Mouse (Mus musculus): Measurements from ENCODE around the gene Tacstd2. TPM values are rescaled to one million over a fixed set of nuclear protein-coding genes. Genes with fewer than 3 reads are reported as not detected.
"Not testable (repeated sequence)": the region's sequence is repeated elsewhere in the genome, so short reads cannot be mapped to it uniquely, and the experiment has no call there.

Gene Tacstd2
- total RNA-seq (2017), result 3.5 to 15.1 TPM (median 5.5 TPM) in 3 replicates

- ATAC-seq (replicated peaks; ENCODE audit: insufficient number of reproducible peaks, low FRiP score, low TSS enrichment, poor library complexity, severe bottlenecking), result no peak
These were observed at the start of gene Tacstd2 for GRCm38 (mm10) chr6:67535777-67536054. Gene Tacstd2, minus strand, starts transcription at chr6:67535796.

GRCm38 (mm10) chr6:67566270-67566669, 30.7 kb upstream of the Tacstd2 start:
- ATAC-seq (replicated peaks; ENCODE audit: insufficient number of reproducible peaks, low FRiP score, low TSS enrichment, poor library complexity, severe bottlenecking), result no peak

GRCm38 (mm10) chr6:67555376-67555775, 19.8 kb upstream of the Tacstd2 start:
- ATAC-seq (replicated peaks; ENCODE audit: insufficient number of reproducible peaks, low FRiP score, low TSS enrichment, poor library complexity, severe bottlenecking), result no peak

GRCm38 (mm10) chr6:67549550-67549949, 14.0 kb upstream of the Tacstd2 start:
- no peak for ATAC-seq (replicated peaks; ENCODE audit: insufficient number of reproducible peaks, low FRiP score, low TSS enrichment, poor library complexity, severe bottlenecking)

GRCm38 (mm10) chr6:67535005-67535776, 405 bp downstream of the Tacstd2 start:
- peak; percentile 13; the same call in 1 of the 2 replicates for ATAC-seq (replicated peaks; ENCODE audit: insufficient number of reproducible peaks, low FRiP score, low TSS enrichment, poor library complexity, severe bottlenecking)

- no peak for ATAC-seq (replicated peaks; ENCODE audit: insufficient number of reproducible peaks, low FRiP score, low TSS enrichment, poor library complexity, severe bottlenecking)
These were observed 1.2 kb downstream of the Tacstd2 start for GRCm38 (mm10) chr6:67534191-67535004.

GRCm38 (mm10) chr6:67532665-67533440, 2.7 kb downstream of the Tacstd2 start:
- peak; percentile 90 for ATAC-seq (replicated peaks; ENCODE audit: insufficient number of reproducible peaks, low FRiP score, low TSS enrichment, poor library complexity, severe bottlenecking)

- no peak for ATAC-seq (replicated peaks; ENCODE audit: insufficient number of reproducible peaks, low FRiP score, low TSS enrichment, poor library complexity, severe bottlenecking)
These were observed 3.8 kb downstream of the Tacstd2 start for GRCm38 (mm10) chr6:67531822-67532162.

- ATAC-seq (replicated peaks; ENCODE audit: insufficient number of reproducible peaks, low FRiP score, low TSS enrichment, poor library complexity, severe bottlenecking), result no peak
These were observed 4.4 kb downstream of the Tacstd2 start for GRCm38 (mm10) chr6:67530992-67531821.

GRCm38 (mm10) chr6:67526356-67526755, 9.2 kb downstream of the Tacstd2 start:
- no peak for ATAC-seq (replicated peaks; ENCODE audit: insufficient number of reproducible peaks, low FRiP score, low TSS enrichment, poor library complexity, severe bottlenecking)

- ATAC-seq (replicated peaks; ENCODE audit: insufficient number of reproducible peaks, low FRiP score, low TSS enrichment, poor library complexity, severe bottlenecking), result peak; percentile 80; the same call in 1 of the 2 replicates
These were observed 24.8 kb downstream of the Tacstd2 start for GRCm38 (mm10) chr6:67510752-67511151.

GRCm38 (mm10) chr6:67501938-67502337, 33.7 kb downstream of the Tacstd2 start:
- ATAC-seq (replicated peaks; ENCODE audit: insufficient number of reproducible peaks, low FRiP score, low TSS enrichment, poor library complexity, severe bottlenecking), result not testable (repeated sequence)

GRCm38 (mm10) chr6:67491755-67492154, 43.8 kb downstream of the Tacstd2 start, which contains the start of gene Il23r:
Gene Il23r, minus strand, starts transcription at chr6:67491855.
- no peak for ATAC-seq (replicated peaks; ENCODE audit: insufficient number of reproducible peaks, low FRiP score, low TSS enrichment, poor library complexity, severe bottlenecking)

Other genes with a start within 250 kb of the Tacstd2 start
- 27.9 to 92.6 TPM (median 28.7 TPM) in 3 replicates for gene Il12rb2, start 159.6 kb downstream of the Tacstd2 start, total RNA-seq (2017)
- not detected in 3 replicates for gene Il23r, start 43.9 kb downstream of the Tacstd2 start, total RNA-seq (2017)

All from monocyte, adult 5-6 weeks (primary cell).